Comparison of ENCODE assay signal across 8 mouse cellular contexts in the genomic region with DNA sequence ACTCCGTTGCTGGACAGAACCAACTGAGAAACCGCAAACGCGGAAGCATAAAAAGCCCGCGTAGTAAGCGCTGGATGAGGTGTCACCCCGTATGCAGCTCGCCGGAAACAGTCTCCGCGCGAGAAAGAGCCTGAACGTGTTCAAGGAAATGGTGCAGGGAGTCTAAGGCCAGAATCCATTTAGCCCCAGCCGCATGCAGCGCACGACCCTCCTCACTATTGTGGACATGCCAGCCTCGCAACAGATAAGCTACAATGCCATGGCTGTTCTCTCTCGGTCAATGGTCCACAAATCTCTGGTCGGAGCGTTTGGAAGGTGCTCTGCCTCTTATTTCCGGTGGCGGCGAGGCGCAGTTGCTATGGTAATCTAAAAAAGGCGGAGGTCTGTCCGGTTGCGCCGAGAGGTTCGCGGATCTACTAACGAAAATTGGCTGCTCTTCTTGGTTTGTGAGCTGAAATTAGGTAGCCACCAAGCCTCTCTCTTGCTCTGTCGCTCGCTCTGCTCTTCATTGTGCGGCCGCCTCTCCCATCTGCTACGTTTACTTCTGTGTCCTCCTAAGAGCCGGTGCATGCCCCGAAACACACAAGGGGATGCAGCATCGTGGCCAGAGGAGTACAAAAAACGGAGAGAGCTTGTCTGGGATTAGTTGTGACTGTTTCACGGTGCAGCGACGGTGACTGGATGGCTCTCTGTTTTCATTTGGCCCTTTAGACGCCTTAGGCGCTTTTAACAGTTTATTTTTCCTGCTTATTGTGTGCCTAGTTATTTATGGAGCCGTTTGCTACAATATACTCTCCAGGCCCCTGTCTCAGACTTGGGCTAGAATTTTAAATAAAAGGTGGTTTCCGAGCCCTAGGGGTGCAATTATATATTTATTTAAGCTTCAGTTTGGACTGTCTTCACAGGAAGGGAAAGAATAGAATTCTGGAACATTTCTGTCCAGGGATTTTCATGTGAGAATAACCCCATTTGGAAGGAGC. TPM values are rescaled to one million over a fixed set of nuclear protein-coding genes. Genes with fewer than 3 reads are reported as not detected.
DNase-seq lines count a peak whose midpoint lies in the region; ATAC-seq lines count a peak whose summit lies in the region.

A gene (plus strand): TSS at position 105 of the 980 bp plus-strand sequence.

- H3K9me3 ChIP-seq in forebrain, embryonic 14.5 days (replicated peaks; ENCODE audit: control insufficient read depth, low read length): no peaks in the 10 kb centered on the region
- no peaks in the 10 kb centered on the region for H3K9me3 ChIP-seq in neural tube, embryonic 15.5 days (replicated peaks)

- H3K36me3 ChIP-seq in forebrain, embryonic 14.5 days (ENCODE audit: control insufficient read depth, insufficient read depth, low read length): no peaks in the 10 kb centered on the region
- H3K36me3 ChIP-seq in neural tube, embryonic 15.5 days: no peaks in the 10 kb centered on the region

- peak within 1 kb of the TSS; percentile 91 for H3K9ac ChIP-seq in forebrain, embryonic 14.5 days (ENCODE audit: low read length)
- peak within 1 kb of the TSS; percentile 83 for H3K9ac ChIP-seq in neural tube, embryonic 15.5 days (replicated peaks)

- peak within 1 kb of the TSS; percentile 95 for H3K27ac ChIP-seq in forebrain, embryonic 14.5 days (ENCODE audit: low read depth, low read length)
- H3K27ac ChIP-seq in neural tube, embryonic 15.5 days (replicated peaks): peak within 1 kb of the TSS; percentile 98

- peaks cover 3% of the 10 kb centered on the region; the same call in 1 of the 2 replicates for H3K4me1 ChIP-seq in forebrain, embryonic 14.5 days (ENCODE audit: control insufficient read depth, insufficient read depth, low read length)
- H3K4me1 ChIP-seq in neural tube, embryonic 15.5 days: peaks cover 11% of the 10 kb centered on the region

- ATAC-seq in forebrain, embryonic 14.5 days: peak; percentile 93
- peak; percentile 92 for ATAC-seq in neural tube, embryonic 15.5 days (ENCODE audit: low FRiP score)

- peak within 1 kb of the TSS; percentile 73 for H3K4me2 ChIP-seq in forebrain, embryonic 14.5 days (ENCODE audit: low read length)
- peak within 1 kb of the TSS; percentile 55 for H3K4me2 ChIP-seq in neural tube, embryonic 15.5 days

- under 1% methylated on average over 48 of the region's 48 CpGs for WGBS in forebrain, embryonic 14.5 days
- under 1% methylated on average over 48 of the region's 48 CpGs for WGBS in neural tube, embryonic 15.5 days

- no peaks in the 10 kb centered on the region for H3K27me3 ChIP-seq in forebrain, embryonic 14.5 days (replicated peaks; ENCODE audit: control insufficient read depth, insufficient read depth, low read length)
- no peaks in the 10 kb centered on the region for H3K27me3 ChIP-seq in neural tube, embryonic 15.5 days (replicated peaks)

- intact Hi-C loops in heart, postnatal 14 days (cut with DNase I): no loop called here

- peak within 1 kb of the TSS; percentile 60 for H3K4me3 ChIP-seq in forebrain, embryonic 14.5 days (ENCODE audit: low read depth, low read length)
- peak within 1 kb of the TSS; percentile 59 for H3K4me3 ChIP-seq in neural tube, embryonic 15.5 days (replicated peaks)

- peak; percentile 89 for DNase-seq in ES-CJ7 (ENCODE audit: low read depth, low spot score)
- peak; percentile 79 for DNase-seq in cerebellum, adult 11 months
- DNase-seq in forebrain, embryonic 14.5 days (ENCODE audit: low spot score): peak; percentile 92
- peak; percentile 79 to 85 for DNase-seq in heart, postnatal 14 days
- peak; percentile 87 for DNase-seq in layer of hippocampus, adult 11-12 months (ENCODE audit: low spot score)
- DNase-seq in lung, adult 18-20 months: peak; percentile 79 to 81
- peak; percentile 86 for DNase-seq in testis, postnatal 14 days (ENCODE audit: low spot score)

RNA-seq across cellular contexts. Expression of the gene that starts here (rescaled TPM):
- 24.7 and 25.1 TPM in 2 replicates for polyA plus RNA-seq in forebrain, embryonic 14.5 days (2014; fragmentation: Nextera tagmentation; extraction: Ambion mirVana)
- total RNA-seq in heart, postnatal 14 days (2021): 1 to 10 TPM; 1.1 to 4.1 TPM
- polyA plus RNA-seq in neural tube, embryonic 15.5 days (2015; fragmentation: Nextera tagmentation; extraction: Ambion mirVana): 8.5 and 13.7 TPM in 2 replicates

Comparison
In these comparisons a context has a peak if more than half of its experiments do, and no peak if none do; other contexts are left out.
1. Peak in every context shown above with its lines: DNase-seq, ATAC-seq, H3K4me3 ChIP-seq and H3K27ac ChIP-seq.